Mouse (Mus musculus): ENCODE results near the gene Slc7a7. TPM values are rescaled to one million over a fixed set of nuclear protein-coding genes. Genes with fewer than 3 reads are reported as not detected.

Slc7a7 gene
- total RNA-seq (2017): 1.9 and 3.5 TPM in 2 replicates

DNA sequence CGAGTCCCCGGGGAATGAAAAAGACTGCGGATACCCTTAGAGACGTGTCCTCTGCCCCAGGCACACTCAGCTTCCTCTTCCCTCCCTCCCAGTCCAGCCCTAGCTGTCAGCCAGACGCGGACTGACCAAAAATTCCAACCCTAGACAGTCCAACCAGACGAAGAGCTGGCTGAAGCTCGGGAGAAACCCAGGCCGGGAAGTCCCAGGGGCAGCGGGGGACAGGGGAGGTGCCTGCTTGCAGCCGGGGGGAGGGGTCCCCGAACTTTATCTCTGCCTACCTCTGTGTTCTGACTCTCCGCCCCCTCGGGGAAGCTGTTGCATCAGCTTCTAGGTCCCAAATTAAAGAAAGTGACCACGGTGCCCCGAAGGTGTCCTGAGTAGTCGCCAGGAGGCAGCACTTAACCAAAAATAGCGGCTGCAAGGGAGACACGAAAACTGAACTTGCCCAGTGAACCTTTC, at the start of gene Slc7a7:
TSS of gene Slc7a7 (minus strand) at position 158 of the 459 bp plus-strand sequence.
- ATAC-seq (replicated peaks in 1 of 2; ENCODE audit: insufficient read depth in 1 of 2, low FRiP score in 2 of 2, low TSS enrichment in 1 of 2, low read depth in 1 of 2, poor library complexity in 2 of 2, severe bottlenecking in 2 of 2): peak in 1 of 2 experiments; percentile 18; a peak in 1 of 4 replicates

DNA sequence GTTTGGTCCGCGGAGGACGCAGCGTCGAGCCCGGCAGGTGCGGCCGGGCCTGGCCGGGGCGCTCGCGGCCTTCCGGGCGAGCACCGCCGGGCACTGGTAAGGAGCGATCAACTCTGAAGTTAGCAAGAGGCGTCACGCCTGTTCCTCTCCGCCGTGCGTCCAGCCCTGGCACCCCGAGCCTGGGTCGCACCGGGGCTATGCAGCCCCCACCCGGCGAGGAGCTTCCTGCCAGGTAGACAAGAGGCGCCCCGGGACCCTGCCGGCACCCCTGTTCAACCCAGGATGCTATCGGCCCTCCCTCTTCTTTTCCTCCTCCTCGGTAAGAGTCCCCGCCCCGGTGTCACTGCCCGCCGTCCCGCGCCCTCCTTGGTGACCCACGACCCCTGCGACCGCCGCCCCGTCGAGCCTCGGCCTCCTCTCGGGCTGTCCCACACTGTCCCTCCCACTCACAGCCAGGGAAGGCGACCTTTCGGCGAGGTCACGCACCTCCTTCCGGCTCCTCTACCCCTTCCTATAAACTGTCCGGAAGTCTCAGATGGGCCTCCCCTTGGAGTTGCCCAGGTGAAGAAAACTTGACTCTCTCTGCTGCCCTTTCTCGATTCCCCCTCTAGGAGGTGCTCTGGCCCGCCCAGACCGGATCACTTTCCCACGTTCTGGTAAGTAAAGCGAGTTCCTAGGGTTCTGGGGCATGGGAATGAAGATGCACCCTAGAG, 46.9 kb upstream of the Slc7a7 start:
- ATAC-seq (replicated peaks in 1 of 2; ENCODE audit: insufficient read depth in 1 of 2, low FRiP score in 2 of 2, low TSS enrichment in 1 of 2, low read depth in 1 of 2, poor library complexity in 2 of 2, severe bottlenecking in 2 of 2): peak; percentile 67 to 75

- ATAC-seq (replicated peaks in 1 of 2; ENCODE audit: insufficient read depth in 1 of 2, low FRiP score in 2 of 2, low TSS enrichment in 1 of 2, low read depth in 1 of 2, poor library complexity in 2 of 2, severe bottlenecking in 2 of 2): peak; percentile 68 to 85
Measured at GRCm38 (mm10) chr14:54463959-54464292, 46.3 kb upstream of the Slc7a7 start, which contains the start of gene Lrp10. TSS of gene Lrp10 (plus strand) at chr14:54464137.

DNA sequence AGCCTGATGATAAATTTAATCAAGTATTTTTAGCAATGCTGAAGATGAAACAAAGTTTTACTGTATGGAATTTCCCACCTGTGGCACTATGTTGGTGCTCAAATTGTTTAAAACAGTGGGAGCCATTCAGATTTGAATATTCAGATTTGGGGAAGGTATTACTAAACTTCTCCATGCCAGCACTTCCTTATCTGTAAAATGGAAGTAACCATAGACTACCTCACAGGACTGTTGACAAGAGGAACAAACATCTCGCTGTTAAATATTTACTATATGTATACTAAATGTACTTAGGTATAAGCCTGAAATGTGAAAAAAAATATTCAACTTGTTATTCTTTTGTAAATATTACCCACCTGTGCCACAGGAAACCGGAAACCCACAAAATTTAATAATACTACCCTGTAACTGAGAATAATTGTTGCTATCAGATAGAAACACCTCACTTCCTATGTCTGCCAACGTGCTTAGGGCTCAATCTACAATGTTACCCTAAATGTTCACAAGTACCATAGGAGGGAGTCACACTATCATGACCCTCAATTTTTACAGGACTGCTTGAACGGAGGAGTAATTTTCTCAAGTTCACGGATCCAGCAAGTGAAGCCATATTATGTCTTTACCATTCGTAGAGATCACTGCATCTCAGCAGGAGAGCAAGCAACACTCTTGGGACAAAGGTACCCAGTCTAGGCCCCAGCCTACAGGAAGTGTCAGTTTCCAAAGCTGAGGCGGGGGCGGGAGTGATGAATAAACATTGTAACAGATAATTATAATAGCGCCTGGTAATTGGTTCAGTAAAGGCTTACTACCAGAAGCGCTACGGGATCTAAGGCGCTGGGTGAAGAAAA, 45.8 kb upstream of the Slc7a7 start:
- peak; percentile 20 to 42; a peak in 3 of 4 replicates for ATAC-seq (replicated peaks in 1 of 2; ENCODE audit: insufficient read depth in 1 of 2, low FRiP score in 2 of 2, low TSS enrichment in 1 of 2, low read depth in 1 of 2, poor library complexity in 2 of 2, severe bottlenecking in 2 of 2)

DNA sequence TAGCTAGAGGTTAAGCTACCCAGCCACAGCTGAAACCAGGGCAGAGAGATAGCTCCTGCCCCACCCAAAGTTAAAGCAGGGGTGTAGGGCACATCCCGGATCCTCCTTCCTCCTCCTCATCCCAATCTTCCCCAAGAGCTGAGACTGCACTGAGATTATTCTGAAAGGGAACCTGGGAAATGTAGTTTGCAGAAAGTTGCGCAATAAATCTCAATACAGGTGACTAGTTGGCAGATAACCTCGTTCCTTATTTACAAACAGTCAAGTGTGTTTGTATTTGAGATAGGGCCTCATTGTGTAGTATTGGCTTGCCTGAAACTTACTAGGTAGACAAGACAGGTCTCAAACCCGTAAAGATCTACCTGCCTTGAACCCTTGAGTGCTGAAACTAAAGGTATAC, 44.6 kb upstream of the Slc7a7 start:
- no peak for ATAC-seq (replicated peaks in 1 of 2; ENCODE audit: insufficient read depth in 1 of 2, low FRiP score in 2 of 2, low TSS enrichment in 1 of 2, low read depth in 1 of 2, poor library complexity in 2 of 2, severe bottlenecking in 2 of 2)

DNA sequence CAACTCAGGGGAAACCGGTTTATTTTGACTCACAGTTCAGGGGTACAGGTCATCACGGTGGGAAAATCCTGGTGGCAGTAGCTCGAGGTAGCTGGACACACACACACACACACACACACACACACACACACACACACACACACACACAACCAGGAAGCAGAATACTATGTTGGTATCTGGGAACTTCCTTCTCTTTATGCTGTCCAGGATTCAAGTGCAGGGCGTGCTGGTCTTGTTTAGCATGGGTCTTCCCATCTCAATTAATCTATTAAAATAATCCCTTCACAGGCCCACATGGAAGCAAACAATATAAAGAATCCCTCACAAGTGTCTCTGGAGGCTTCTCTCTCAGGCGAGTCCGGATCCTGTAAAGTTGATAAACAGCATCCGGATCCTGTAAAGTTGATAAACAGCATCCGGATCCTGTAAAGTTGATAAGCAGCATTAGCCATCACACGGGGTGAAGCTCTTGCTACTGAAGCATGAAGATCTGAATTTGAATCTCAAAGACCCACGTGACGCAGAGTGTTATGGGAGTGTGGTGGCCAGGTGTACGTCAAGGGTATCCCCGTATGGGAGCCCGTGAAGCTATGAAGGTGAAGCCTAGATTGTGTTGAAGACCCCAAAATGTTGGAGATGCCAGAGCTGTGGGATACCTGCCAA, 40.5 kb upstream of the Slc7a7 start:
- no peak for ATAC-seq (replicated peaks in 1 of 2; ENCODE audit: insufficient read depth in 1 of 2, low FRiP score in 2 of 2, low TSS enrichment in 1 of 2, low read depth in 1 of 2, poor library complexity in 2 of 2, severe bottlenecking in 2 of 2)

GRCm38 (mm10) chr14:54454669-54455528, 37.3 kb upstream of the Slc7a7 start:
- no peak for ATAC-seq (replicated peaks in 1 of 2; ENCODE audit: insufficient read depth in 1 of 2, low FRiP score in 2 of 2, low TSS enrichment in 1 of 2, low read depth in 1 of 2, poor library complexity in 2 of 2, severe bottlenecking in 2 of 2)

- no peak for ATAC-seq (replicated peaks in 1 of 2; ENCODE audit: insufficient read depth in 1 of 2, low FRiP score in 2 of 2, low TSS enrichment in 1 of 2, low read depth in 1 of 2, poor library complexity in 2 of 2, severe bottlenecking in 2 of 2)
Measured at GRCm38 (mm10) chr14:54453566-54453965, 36.0 kb upstream of the Slc7a7 start.

DNA sequence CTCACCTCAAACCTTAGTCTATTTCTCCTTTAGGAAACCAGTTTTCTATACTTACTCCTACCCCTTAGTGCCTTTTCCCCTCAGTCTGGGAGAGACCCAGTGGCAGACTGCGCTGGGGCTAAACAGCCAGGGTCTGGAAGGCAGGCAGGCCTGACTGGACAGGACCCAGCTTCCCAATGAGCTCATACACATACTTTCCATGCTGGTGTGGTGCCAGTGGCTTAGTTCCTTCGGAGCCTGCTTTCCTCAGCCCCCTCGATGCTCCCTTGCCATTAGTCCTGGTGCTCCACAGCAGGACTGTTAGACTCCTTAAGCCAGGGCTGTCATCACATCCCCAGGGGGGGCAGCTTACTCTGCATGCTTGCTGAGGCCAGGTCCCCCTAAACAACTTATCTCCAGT, 27.9 kb upstream of the Slc7a7 start:
- ATAC-seq (replicated peaks in 1 of 2; ENCODE audit: insufficient read depth in 1 of 2, low FRiP score in 2 of 2, low TSS enrichment in 1 of 2, low read depth in 1 of 2, poor library complexity in 2 of 2, severe bottlenecking in 2 of 2): no peak

DNA sequence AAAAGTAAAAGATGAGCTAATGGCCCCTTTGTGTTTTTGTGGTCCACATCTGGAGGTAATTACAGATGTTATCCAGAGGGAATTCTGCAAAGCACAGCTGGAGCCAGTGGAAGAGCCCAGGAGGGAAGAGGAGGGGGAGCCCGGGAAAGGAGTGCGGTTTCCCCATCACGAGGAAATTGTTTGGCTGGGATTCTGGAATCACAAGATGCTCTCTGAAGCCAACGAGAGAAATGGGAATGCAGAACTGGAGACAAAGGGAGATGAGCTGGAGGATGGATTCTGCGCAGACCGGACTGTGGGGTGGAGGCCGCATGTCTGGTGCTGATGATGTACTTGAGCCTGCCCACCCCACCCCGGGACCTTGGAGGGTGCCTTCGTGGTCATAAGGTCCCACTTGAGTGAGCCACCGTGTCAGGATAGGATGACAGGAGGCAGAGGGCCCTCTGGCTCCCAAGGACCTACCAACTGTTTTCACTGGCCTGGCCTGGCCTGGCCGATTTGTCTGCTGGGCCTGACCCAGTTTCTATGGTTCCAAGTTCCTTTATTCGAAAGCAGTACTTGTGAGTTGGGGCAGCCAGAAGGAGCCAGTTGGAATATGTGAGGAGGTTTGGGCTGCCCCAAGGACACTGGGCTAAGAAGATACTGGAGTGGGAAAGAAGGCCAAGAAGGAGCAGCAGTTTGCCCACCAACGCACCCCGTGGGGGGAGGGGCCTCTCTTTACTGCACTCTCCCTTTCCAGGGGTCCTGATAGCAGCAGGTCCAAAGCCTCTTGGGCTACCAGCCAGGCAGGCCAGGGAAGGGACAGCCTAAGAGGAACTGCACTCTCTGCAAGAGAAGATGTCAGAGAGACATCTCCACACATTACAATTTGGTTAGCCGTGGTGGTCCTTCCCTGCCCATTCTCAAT, 26.4 kb upstream of the Slc7a7 start:
- ATAC-seq (replicated peaks in 1 of 2; ENCODE audit: insufficient read depth in 1 of 2, low FRiP score in 2 of 2, low TSS enrichment in 1 of 2, low read depth in 1 of 2, poor library complexity in 2 of 2, severe bottlenecking in 2 of 2): no peak

- ATAC-seq (replicated peaks in 1 of 2; ENCODE audit: insufficient read depth in 1 of 2, low FRiP score in 2 of 2, low TSS enrichment in 1 of 2, low read depth in 1 of 2, poor library complexity in 2 of 2, severe bottlenecking in 2 of 2): peak in 1 of 2 experiments; percentile 20; a peak in 1 of 4 replicates
Measured at GRCm38 (mm10) chr14:54443196-54443595, 25.6 kb upstream of the Slc7a7 start.

GRCm38 (mm10) chr14:54442548-54442947, 25.0 kb upstream of the Slc7a7 start:
- no peak for ATAC-seq (replicated peaks in 1 of 2; ENCODE audit: insufficient read depth in 1 of 2, low FRiP score in 2 of 2, low TSS enrichment in 1 of 2, low read depth in 1 of 2, poor library complexity in 2 of 2, severe bottlenecking in 2 of 2)

DNA sequence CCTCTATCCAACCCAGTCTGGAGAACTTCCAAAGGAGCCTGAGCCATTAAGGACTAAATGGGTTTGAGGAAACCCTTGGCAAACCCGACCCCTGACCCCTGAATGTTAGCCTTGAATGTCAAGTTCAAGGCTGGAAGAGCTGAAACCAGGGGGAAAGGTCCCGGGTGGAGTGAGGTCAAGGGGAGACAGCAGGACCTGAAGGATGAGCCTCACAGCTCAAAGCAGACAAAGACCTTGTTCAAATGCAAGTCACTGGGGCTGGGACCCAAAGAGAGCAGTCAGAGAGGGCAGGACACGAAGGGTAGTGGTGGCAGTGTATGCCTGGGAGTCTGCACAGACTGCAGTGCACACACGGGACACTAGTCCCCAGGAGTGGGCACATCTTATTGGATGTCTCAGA, 23.8 kb upstream of the Slc7a7 start:
- no peak for ATAC-seq (replicated peaks in 1 of 2; ENCODE audit: insufficient read depth in 1 of 2, low FRiP score in 2 of 2, low TSS enrichment in 1 of 2, low read depth in 1 of 2, poor library complexity in 2 of 2, severe bottlenecking in 2 of 2)

DNA sequence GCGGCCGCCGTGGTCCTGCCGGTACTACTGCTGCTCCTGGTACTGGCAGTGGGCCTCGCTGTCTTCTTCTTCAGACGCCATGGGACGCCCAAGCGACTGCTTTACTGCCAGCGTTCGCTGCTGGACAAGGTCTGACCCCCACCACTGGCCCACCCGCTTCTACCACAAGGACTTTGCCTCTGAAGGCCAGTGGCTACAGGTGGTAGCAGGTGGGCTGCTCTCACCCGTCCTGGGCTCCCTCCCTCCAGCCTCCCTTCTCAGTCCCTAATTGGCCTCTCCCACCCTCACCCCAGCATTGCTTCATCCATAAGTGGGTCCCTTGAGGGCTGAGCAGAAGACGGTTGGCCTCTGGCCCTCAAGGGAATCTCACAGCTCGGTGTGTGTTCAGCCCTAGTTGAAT, 23.0 kb upstream of the Slc7a7 start:
- no peak for ATAC-seq (replicated peaks in 1 of 2; ENCODE audit: insufficient read depth in 1 of 2, low FRiP score in 2 of 2, low TSS enrichment in 1 of 2, low read depth in 1 of 2, poor library complexity in 2 of 2, severe bottlenecking in 2 of 2)

GRCm38 (mm10) chr14:54439610-54440009, 22.0 kb upstream of the Slc7a7 start:
- no peak for ATAC-seq (replicated peaks in 1 of 2; ENCODE audit: insufficient read depth in 1 of 2, low FRiP score in 2 of 2, low TSS enrichment in 1 of 2, low read depth in 1 of 2, poor library complexity in 2 of 2, severe bottlenecking in 2 of 2)

DNA sequence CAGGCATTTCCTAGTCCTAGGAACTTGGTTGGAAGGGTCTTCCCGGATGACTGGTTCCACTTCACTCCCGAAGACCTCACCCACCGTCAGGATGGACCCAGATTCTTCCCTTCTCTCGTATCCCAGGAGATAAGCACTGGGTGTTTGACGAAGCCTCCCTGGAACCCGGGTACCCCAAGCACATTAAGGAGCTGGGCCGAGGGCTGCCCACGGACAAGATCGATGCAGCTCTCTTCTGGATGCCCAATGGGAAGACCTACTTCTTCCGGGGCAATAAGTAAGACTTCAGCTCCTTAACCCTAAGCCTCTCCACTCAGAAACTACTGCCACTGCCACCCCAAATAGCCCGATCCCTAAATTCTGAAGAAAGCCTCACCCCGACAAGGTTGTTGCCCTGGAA, 21.6 kb upstream of the Slc7a7 start:
- no peak for ATAC-seq (replicated peaks in 1 of 2; ENCODE audit: insufficient read depth in 1 of 2, low FRiP score in 2 of 2, low TSS enrichment in 1 of 2, low read depth in 1 of 2, poor library complexity in 2 of 2, severe bottlenecking in 2 of 2)

Data from hematopoietic stem cell, adult 5-6 weeks (primary cell).